Mouse (Mus musculus) urinary bladder, postnatal 25 days (tissue): ENCODE results near the gene Six6.

Experiments used
- DNase-seq: peaks from one replicate; pipeline ENCODE4 v3.0.0; 2022; ENCODE audit warnings: low spot score

Six6 gene

GRCm38 (mm10) chr12:72939616-72940015 lies at the start of gene Six6:
Gene Six6 (plus strand): TSS chr12:72939892.
- no peak for DNase-seq

DNA sequence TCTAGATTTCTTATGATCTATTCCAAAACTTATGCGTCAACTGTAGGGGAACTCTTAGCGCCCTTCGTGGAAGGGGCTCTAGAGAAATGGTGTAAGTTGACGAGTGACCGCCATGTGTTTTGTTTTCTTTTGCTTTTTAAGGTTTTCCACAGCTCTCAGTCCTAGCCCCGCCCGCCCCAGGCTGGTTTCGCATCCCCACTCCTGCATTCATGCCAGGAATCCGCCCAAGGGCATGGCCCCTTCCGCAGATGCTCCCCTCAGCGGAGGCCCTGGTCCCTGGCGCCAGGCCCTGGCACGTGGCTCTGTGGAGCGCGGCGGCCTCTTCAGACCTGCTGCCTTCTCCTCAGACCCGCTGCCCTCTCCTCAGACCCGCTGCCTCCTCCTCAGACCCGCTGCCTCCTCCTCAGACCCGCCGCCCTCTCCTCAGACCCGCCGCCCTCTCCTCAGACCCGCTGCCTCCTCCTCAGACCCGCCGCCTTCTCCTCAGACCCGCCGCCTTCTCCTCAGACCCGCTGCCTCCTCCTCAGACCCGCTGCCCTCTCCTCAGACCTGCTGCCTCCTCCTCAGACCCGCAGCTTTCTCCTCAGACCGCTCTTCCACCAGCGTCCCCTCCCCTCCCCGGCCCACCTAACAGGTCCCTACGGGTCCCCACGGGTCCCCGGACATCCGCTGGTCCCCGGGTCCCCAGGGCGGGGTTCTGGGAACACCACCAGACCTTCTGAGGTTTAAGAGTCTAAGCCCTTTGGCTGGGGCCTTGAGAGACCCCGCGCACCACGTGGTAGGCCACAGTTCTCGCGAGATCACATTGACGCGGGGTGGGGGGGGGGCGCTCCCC lies 22.3 kb upstream of the Six6 start:
- no peak for DNase-seq

DNA sequence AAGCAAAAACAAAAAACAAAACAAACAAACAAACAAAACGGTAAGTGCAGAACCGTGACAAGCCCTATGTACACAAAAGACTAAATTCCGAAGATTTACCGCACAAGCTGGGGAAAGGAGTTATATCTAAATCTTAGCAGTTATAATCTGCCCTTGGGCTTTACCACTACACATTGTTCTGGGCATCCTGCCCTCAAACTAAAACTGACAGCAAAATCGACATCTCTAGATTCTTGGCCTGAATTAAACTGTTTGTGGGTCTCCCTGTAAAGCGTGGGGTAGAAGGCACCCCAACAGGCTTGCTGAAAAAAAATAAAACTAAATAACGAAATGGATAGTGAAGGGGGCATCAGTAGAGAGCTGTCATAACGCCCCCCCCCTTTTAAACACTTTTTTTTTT lies 2.9 kb upstream of the Six6 start:
- DNase-seq: no peak

- DNase-seq: no peak
Measured at GRCm38 (mm10) chr12:72937537-72938120, 2.1 kb upstream of the Six6 start.

- DNase-seq: no peak
Measured at GRCm38 (mm10) chr12:72938176-72938575, 1.5 kb upstream of the Six6 start.

- DNase-seq: no peak
Measured at GRCm38 (mm10) chr12:72938600-72939490, 847 bp upstream of the Six6 start.

DNA sequence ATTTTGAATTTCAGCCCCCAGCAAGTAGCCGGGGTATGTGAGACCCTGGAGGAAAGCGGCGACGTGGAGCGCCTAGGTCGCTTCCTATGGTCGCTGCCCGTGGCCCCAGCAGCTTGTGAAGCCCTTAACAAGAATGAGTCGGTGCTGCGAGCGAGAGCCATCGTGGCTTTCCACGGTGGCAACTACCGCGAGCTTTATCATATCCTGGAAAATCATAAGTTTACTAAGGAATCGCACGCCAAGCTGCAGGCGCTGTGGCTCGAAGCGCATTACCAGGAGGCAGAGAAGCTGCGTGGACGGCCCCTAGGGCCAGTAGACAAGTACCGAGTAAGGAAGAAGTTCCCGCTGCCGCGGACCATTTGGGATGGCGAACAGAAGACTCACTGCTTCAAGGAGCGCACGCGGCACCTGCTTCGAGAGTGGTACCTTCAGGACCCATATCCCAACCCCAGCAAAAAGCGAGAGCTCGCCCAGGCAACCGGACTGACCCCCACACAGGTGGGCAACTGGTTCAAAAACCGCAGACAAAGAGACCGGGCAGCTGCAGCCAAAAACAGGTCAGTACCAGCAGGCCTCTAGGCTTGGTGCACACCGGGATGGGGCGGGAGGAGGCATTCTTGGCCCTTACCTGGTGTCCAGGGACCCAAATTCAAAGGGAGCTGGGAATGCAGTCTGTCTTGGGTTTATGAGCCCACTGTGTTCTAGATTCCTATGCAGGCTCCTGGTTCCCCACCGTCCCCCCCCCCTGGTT lies 554 bp downstream of the Six6 start, which contains the start of gene 4930447C04Rik:
TSS of gene 4930447C04Rik (minus strand) at position 704 of the 751 bp plus-strand sequence.
- no peak for DNase-seq

DNA sequence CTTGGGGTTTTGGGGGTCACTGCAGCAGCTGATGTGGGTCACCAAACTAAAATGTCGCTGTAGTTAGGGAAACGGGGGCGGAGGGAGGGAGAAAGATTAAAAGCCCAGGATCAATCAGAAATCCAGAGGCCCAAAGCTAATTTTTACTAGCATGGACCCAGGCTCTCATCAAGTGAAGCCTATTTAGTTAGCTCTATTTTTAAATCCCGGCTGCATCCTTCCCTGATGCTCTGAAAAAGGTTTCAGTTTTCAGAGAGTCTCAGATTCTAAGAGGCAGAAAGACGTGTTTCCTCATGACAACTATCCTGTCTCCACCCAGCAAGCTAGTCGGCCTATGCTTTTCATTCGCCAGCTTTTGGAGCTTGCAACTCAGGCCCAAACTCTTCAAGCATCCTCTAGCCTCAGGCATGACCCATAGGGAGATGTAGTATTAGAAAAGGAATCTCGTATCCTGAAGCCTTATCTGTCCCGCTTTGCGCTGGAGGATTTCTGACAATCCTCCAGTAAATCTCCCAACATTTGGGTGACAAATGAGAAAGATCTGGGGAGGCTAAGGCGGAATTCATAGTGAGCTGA lies 1.2 kb downstream of the Six6 start:
- DNase-seq: no peak

DNA sequence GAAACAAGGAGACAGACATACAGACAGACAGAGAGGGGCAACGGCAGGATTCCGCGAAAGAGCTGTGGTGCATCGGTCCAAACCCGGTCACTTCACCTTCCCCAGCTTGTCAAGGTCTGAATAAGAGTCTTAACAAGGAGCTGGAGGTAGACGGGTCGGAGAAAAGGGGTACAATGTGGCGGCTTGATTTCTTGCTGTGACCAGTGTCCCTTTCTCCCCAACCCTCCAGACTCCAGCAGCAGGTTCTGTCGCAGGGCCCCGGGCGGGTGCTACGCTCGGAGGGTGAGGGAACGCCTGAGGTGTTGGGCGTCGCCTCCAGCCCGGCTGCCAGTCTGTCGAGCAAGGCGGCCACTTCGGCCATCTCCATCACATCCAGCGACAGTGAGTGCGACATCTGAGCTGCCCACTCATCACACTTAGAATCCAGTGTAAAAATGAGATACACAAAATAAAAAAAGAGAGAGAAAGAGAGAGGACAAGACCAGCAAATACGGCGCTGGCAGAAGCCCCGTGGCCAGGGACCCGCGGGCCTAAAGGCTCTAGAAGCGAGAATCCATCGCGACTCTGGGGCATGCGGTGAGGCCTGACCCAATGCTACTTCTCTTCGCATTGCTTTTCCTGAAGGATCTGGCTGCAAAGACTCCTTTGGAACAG lies 1.8 kb downstream of the Six6 start:
- no peak for DNase-seq

- no peak for DNase-seq
Measured at GRCm38 (mm10) chr12:72942171-72942570, 2.5 kb downstream of the Six6 start.

DNA sequence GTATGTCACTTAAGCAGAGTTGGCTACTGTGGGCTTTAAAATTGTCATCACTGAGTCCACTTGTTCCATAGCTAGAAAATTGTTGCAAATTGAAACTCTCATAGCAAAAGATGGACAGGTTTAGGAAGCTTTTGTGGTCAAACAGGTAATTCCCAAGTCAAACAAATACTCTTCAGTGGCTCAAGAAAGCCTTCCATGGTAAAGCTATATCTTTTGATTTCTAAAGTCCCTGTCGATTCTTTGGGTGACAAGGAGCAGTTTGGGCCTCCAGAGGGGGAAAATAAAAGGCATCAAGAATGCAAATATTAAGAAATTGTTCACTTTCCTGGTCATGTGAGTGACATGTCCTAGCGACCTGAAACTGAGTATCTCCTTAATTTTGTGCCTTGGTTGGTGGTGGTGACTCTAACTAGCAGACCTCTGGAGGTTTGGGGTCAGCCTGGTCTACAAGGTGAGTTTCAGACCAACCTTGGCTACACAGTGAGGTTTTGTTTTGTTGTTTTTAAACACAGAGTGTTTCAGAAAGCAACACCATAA lies 4.0 kb downstream of the Six6 start:
- DNase-seq: no peak

- no peak for DNase-seq
Measured at GRCm38 (mm10) chr12:72944411-72945225, 4.9 kb downstream of the Six6 start.

DNA sequence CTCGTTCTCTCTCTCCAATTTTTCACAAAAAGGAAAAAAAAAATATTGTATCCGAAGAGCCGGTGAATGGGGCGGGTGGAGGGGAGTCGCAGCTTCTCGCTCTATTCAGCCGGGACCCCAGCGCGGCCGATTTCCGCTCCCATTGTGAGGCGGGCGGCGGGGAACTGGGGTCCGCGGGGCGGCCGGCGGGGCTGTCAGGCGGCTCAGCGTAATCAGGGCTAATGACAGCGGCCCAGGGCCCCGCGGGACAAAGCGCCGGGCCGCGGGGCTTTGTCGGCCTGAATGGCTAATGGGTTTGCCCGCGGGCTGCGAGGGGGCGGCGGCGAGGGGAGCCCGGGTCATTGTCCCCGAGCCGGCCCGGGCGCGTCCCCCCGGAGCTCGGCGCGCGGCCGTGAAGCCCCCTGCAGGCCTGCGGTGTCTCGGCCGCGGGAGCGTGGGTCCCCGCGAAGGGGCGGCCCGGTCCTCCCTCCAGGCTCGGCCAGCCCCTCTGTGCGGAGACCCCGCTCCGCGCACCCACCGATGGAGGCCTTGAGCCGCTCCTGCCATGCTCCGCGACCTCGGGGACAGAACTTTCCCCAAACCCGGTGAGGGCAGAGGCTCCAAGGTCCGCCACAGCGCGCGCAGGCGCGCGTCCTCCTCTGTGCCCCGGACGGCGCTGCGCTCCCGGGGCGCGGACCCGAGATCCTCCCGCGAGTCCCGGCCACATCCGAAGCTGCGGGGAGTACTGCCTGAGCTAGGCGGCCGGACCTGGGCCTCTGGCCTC lies 5.8 kb downstream of the Six6 start:
- DNase-seq: no peak

DNA sequence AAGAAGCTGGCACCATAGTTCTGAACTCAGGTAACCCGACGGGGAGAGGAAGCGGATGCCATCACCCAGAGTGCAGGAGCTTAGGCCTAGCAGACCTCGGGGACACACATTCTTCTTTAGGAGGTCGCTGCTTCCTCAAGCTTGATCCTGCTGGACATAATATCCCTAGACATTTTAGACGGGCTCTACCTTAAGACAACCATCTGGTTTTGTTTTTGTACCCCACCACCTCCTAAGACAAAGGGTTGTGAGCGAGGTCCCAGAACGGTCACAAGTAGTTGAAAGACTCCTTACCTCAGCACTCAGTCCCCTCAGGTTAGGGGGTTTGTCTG lies 6.3 kb downstream of the Six6 start:
- DNase-seq: no peak

DNA sequence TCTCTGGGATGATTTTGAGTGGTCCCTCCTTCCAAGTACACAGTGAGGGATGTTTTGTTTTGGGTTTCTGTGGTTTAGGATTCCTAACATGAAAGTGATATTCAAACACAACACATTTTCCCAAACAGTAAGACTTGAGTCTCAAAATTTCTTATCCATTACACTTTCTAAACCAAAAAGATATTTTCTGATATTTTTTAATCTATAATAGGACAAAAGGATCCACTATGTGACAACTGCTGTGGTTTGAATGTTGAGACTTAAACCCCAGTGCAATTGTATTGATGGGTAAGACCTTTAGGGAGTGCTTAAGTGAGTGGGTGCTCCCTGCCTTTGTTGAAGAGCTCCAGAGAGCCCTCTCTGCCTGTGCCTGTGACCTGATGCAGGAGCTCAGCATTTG lies 7.1 kb downstream of the Six6 start:
- DNase-seq: no peak

DNA sequence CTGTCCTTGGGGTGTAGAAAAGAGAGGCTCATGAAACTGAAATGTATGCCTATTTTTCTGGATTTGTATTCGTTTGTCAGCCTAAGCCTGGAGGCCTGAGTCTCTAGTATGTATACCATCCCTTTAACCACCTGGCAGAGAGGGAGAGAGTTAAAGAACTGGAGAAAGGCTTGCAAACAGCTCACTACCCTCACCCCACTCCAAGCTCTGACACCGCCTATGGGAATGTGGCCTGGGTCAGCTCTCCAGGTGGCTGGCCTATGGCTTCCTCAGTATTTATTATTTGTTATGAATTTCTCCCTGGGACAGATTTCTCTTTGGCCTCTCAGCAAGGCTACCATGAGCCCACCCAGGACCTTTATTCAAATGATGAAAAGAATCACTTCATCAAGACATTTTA lies 7.6 kb downstream of the Six6 start:
- no peak for DNase-seq

DNA sequence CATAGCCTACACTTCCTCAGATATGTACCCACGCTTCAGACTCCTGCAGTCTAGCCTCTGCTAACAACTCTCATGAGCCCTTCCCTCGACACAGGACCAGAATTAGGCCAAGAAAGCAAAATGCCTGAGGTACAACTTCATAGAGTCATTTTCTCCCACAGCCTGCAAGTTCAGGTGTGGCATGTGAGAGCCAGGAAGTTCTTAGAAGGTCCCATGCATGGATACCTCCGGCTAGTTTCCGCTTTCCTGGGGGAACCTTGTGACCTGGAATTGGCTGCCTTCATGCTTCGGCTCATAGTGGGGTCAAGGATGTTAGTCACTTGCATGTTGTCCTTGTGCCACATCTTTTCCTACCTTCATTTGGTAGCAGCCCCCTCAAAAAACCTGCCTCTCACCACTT lies 13.4 kb downstream of the Six6 start:
- no peak for DNase-seq

DNA sequence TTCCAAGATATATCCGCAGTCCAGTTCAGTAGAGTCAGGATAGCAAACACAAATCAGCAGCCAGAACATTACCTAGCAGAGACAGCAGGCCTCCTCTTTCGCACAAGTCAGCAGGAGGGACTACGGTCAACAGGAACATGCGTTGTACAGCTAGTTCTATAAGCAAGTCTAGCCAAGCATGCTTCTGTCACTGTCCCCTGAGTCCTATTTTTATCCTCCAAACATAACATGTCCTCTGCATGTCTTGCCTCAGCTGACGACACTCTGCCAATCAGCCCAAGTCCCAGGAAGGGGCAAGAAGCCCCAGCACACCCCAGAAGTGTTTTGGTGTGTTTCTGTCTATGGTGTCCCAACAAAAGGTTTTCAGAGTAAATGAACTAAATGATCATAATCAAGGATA lies 14.2 kb downstream of the Six6 start:
- no peak for DNase-seq

DNA sequence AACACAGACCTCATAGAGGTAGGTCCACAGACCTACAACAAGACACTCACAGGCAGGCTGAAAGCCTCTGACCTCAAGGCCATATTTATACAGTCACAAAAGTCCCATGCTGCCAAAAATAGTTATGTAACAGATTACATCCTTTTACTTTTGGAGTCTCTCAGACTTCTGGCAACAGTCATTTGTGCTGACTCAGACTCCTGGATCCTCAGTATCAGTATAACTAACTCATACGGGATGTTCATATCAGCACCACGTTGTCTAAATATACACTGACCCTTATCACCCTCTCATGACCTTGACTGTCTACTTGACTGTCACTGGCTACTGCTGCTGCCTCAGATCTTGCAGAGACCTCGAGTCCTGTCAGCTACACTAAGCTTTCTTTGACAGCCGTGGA lies 15.2 kb downstream of the Six6 start:
- no peak for DNase-seq
